Mouse (Mus musculus) spleen, adult 2 months (tissue): ENCODE data around the gene Mars. TPM values are rescaled to one million over a fixed set of nuclear protein-coding genes. Genes with fewer than 3 reads are reported as not detected.
A peak's percentile ranks its signal among the peaks of the same experiment; 100 is the strongest.

Experiments used
- DNase-seq, 2 experiments: peaks; one replicate each; pipeline versions ENCODE4 v3.0.0 to v3.0.0-alpha.2; 2012 to 2021; ENCODE audit warnings: low spot score in 2 of 2, low read depth in 1 of 2
- H3K27ac ChIP-seq: fragments of 200-500 bp; 2 replicates; pipeline ENCODE4 v1.5.1; 2012; ENCODE audit warnings: low read length, inconsistent platforms; ENCODE audit not compliant: insufficient read depth
- H3K27me3 ChIP-seq: fragments of 200-500 bp; 2 replicates; pipeline ENCODE4 v1.6.1; 2012; ENCODE audit warnings: mild to moderate bottlenecking, moderate library complexity, low read length, inconsistent platforms; ENCODE audit not compliant: control insufficient read depth, insufficient read depth
- H3K36me3 ChIP-seq: fragments of 200-500 bp; 2 replicates; pipeline ENCODE4 v1.6.1; 2012; ENCODE audit warnings: mild to moderate bottlenecking, low read length, inconsistent platforms; ENCODE audit not compliant: control insufficient read depth, insufficient read depth
- H3K4me1 ChIP-seq: fragments of 200-500 bp; 2 replicates; pipeline ENCODE4 v1.6.1; 2011; ENCODE audit warnings: inconsistent platforms; ENCODE audit not compliant: control insufficient read depth, insufficient read depth, insufficient read length
- H3K4me3 ChIP-seq: fragments of 200-500 bp; 2 replicates; pipeline ENCODE4 v1.5.1; 2011; ENCODE audit warnings: mild to moderate bottlenecking, inconsistent platforms; ENCODE audit not compliant: insufficient read depth, insufficient read length; ENCODE audit errors: extremely low read depth
- CTCF ChIP-seq: fragments of 200-500 bp; IDR thresholded peaks from 2 replicates; pipeline ENCODE4 v1.5.1; 2011; ENCODE audit warnings: mild to moderate bottlenecking, inconsistent platforms; ENCODE audit not compliant: insufficient read depth, insufficient read length, insufficient replicate concordance; ENCODE audit errors: extremely low read depth
- POLR2A ChIP-seq: fragments of 200-500 bp; IDR thresholded peaks from 2 replicates; pipeline ENCODE4 v1.6.1; 2011; ENCODE audit warnings: low read depth, low read length, inconsistent platforms
- WGBS: fragments of 180-500 bp; shearing (Covaris S2); methylation state at CpG from one replicate; pipeline ENCODE4 v1.1.7; 2018; 5-methylcytosine and 5-hydroxymethylcytosine counted together
- polyA plus RNA-seq: library from polyadenylated mRNA; depleted of rRNA; stranded (reverse); fragments of >200 nt; gene quantifications from 2 replicates; pipeline ENCODE4 v1.2.3, GENCODE M21; 2012

The Mars gene
- polyA plus RNA-seq, 1 experiment = 33.2 TPM

DNA sequence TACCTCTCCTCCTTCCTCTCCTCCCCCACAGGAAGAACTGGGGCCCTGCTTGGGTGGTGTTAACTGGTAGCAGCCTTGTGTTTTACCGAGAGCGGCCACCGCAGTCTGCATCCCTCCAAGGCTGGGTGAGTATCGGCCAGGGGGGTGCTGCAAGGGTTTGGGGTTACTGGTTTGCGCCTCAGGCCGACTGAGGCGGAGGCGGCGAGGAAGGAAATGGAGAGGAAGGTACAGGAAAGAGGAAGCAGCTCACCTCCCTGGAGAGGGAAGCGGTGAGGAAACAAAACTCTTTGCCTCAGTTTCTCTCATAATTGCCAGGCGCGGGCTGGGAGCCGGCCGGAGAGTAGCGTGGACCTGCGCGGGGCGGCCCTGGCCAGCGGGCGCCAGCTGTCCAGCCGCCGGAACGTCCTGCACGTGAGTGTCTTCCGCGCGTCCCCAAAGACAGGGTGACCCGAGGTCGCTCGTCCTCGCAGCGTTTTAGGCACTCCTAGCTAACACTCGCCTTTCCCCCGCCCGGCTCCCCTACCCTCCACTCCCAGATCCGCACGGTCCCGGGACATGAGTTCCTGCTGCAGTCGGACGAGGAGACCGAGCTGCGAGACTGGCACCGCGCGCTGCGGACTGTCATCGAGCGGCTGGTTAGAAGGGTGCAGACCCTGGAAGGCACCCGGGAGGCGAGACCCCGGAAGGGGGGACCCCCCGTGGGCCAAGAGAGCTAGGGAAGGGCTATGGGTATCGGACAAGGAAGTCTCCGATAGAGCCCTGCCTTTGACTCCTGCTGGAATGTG lies 14.6 kb upstream of the Mars start:
- peak in 1 of 2 experiments; percentile 45 for DNase-seq
- Histone ChIP-seq H3K27me3 (no peaks in the 10 kb centered on the region), H3K27ac (peak overlapping the region; percentile 50), H3K4me3 (peak overlapping the region; percentile 38), H3K36me3 (peaks cover 33% of the 10 kb centered on the region), H3K4me1 (peaks cover 33% of the 10 kb centered on the region)
- WGBS = 36% methylated on average over 54 of the region's 54 CpGs
- no peak for TF ChIP-seq CTCF
- TF ChIP-seq POLR2A = no peak

- no peak for DNase-seq
- no peaks in the 10 kb centered on the region for H3K27me3 ChIP-seq
- WGBS = 15% methylated on average over 14 of the region's 14 CpGs
- peak overlapping the region; percentile 38 for H3K4me3 ChIP-seq
- peak overlapping the region; percentile 50 for H3K27ac ChIP-seq
- TF ChIP-seq CTCF (no peak), POLR2A (no peak)
- peaks cover 40% of the 10 kb centered on the region for H3K4me1 ChIP-seq
- H3K36me3 ChIP-seq = peaks cover 33% of the 10 kb centered on the region
Measured at GRCm38 (mm10) chr10:127325454-127326016, 13.9 kb upstream of the Mars start.

GRCm38 (mm10) chr10:127324495-127324894 lies 12.9 kb upstream of the Mars start:
- DNase-seq = peak; percentile 86 to 89
- Histone ChIP-seq H3K4me3 (peak overlapping the region; percentile 60; the same call in 1 of the 2 replicates), H3K4me1 (peaks cover 40% of the 10 kb centered on the region), H3K27ac (peak overlapping the region; percentile 84), H3K36me3 (peaks cover 27% of the 10 kb centered on the region), H3K27me3 (no peaks in the 10 kb centered on the region)
- no peak for TF ChIP-seq POLR2A
- peak; percentile 39; the same call in 1 of the 2 replicates for TF ChIP-seq CTCF
- 4% methylated on average over 7 of the region's 7 CpGs for WGBS

- peak; percentile 38 to 71 for DNase-seq
- Histone ChIP-seq H3K36me3 (peaks cover 20% of the 10 kb centered on the region), H3K4me3 (peak overlapping the region; percentile 60), H3K27ac (peak overlapping the region; percentile 84), H3K4me1 (peaks cover 40% of the 10 kb centered on the region), H3K27me3 (no peaks in the 10 kb centered on the region)
- TF ChIP-seq POLR2A (no peak), CTCF (no peak)
- WGBS = 11% methylated on average over 17 of the region's 17 CpGs
Measured at GRCm38 (mm10) chr10:127323131-127323855, 11.7 kb upstream of the Mars start.

GRCm38 (mm10) chr10:127322669-127323068 lies 11.1 kb upstream of the Mars start:
- Histone ChIP-seq H3K4me1 (peaks cover 40% of the 10 kb centered on the region), H3K27me3 (no peaks in the 10 kb centered on the region), H3K4me3 (peak overlapping the region; percentile 60), H3K27ac (peak overlapping the region; percentile 84), H3K36me3 (peaks cover 15% of the 10 kb centered on the region)
- 40% methylated on average over 4 of the region's 4 CpGs for WGBS
- DNase-seq = no peak
- no peak for TF ChIP-seq CTCF
- no peak for TF ChIP-seq POLR2A

DNA sequence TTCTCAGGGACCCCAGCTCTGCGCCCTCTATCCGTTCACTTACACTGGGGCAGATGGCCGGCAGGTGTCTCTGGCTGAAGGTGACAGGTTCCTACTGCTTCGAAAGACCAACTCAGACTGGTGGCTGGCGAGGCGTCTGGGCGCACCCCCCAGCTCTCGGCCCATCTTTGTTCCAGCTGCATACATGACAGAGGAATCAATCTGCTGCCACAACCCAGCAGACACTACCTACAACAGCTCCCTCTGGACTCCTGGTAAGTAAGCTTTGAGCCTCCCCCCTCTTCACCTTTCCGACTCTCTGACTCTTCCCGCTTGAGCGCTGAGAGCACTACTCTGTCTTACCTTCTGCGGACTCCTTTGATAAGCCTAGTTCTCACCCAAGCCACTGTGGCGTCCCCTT lies 10.6 kb upstream of the Mars start:
- no peak for DNase-seq
- Histone ChIP-seq H3K27ac (peak overlapping the region; percentile 84), H3K4me3 (peak overlapping the region; percentile 60), H3K36me3 (peaks cover 12% of the 10 kb centered on the region), H3K4me1 (peaks cover 40% of the 10 kb centered on the region), H3K27me3 (no peaks in the 10 kb centered on the region)
- 46% methylated on average over 13 of the region's 13 CpGs for WGBS
- TF ChIP-seq CTCF (no peak), POLR2A (no peak)
